Mouse (Mus musculus): Measurements from ENCODE around the gene Rec114. TPM values are rescaled to one million over a fixed set of nuclear protein-coding genes. Genes with fewer than 3 reads are reported as not detected.

Rec114 gene
- polyA plus RNA-seq, 1 experiment from 2014 or later: 25.9 TPM

GRCm38 (mm10) chr9:58722151-58722550, 21.6 kb downstream of the Rec114 start:
- Histone ChIP-seq H3K27ac (ENCODE audit: low read length) (no peak overlapping the region), H3K27me3 (ENCODE audit: control insufficient read depth, insufficient read depth, low read depth, low read length) (no peaks in the 10 kb centered on the region), H3K4me3 (ENCODE audit: low read depth, low read length) (no peak overlapping the region), H3K4me1 (ENCODE audit: control insufficient read depth, low read depth, low read length) (peaks cover 14% of the 10 kb centered on the region), H3K9ac (ENCODE audit: low read depth, low read length) (no peak overlapping the region), H3K4me2 (ENCODE audit: low read depth, low read length) (no peak overlapping the region), H3K36me3 (ENCODE audit: control insufficient read depth, insufficient read depth) (no peaks in the 10 kb centered on the region), H3K9me3 (replicated peaks; ENCODE audit: control insufficient read depth, low read length) (no peaks in the 10 kb centered on the region)
- ATAC-seq (ENCODE audit: low read depth): no peak
- whole genome bisulfite sequencing (ENCODE audit: insufficient replicate concordance): 69% methylated on average over 5 of the region's 5 CpGs

GRCm38 (mm10) chr9:58721021-58721420, 22.7 kb downstream of the Rec114 start:
- Histone ChIP-seq H3K27me3 (ENCODE audit: control insufficient read depth, insufficient read depth, low read depth, low read length) (no peaks in the 10 kb centered on the region), H3K9me3 (replicated peaks; ENCODE audit: control insufficient read depth, low read length) (no peaks in the 10 kb centered on the region), H3K4me3 (ENCODE audit: low read depth, low read length) (no peak overlapping the region), H3K9ac (ENCODE audit: low read depth, low read length) (no peak overlapping the region), H3K4me1 (ENCODE audit: control insufficient read depth, low read depth, low read length) (peaks cover 17% of the 10 kb centered on the region), H3K36me3 (ENCODE audit: control insufficient read depth, insufficient read depth) (no peaks in the 10 kb centered on the region), H3K4me2 (ENCODE audit: low read depth, low read length) (no peak overlapping the region), H3K27ac (ENCODE audit: low read length) (no peak overlapping the region)
- WGBS (ENCODE audit: insufficient replicate concordance): 42% methylated on average over 7 of the region's 7 CpGs
- no peak for ATAC-seq (ENCODE audit: low read depth)

GRCm38 (mm10) chr9:58720167-58720566, 23.6 kb downstream of the Rec114 start:
- ATAC-seq (ENCODE audit: low read depth): no peak
- Histone ChIP-seq H3K9me3 (replicated peaks; ENCODE audit: control insufficient read depth, low read length) (no peaks in the 10 kb centered on the region), H3K36me3 (ENCODE audit: control insufficient read depth, insufficient read depth) (no peaks in the 10 kb centered on the region), H3K4me2 (ENCODE audit: low read depth, low read length) (no peak overlapping the region), H3K4me3 (ENCODE audit: low read depth, low read length) (no peak overlapping the region), H3K27ac (ENCODE audit: low read length) (no peak overlapping the region), H3K27me3 (ENCODE audit: control insufficient read depth, insufficient read depth, low read depth, low read length) (no peaks in the 10 kb centered on the region), H3K9ac (ENCODE audit: low read depth, low read length) (no peak overlapping the region), H3K4me1 (ENCODE audit: control insufficient read depth, low read depth, low read length) (peaks cover 17% of the 10 kb centered on the region)
- 31% methylated on average over 4 of the region's 4 CpGs for WGBS (ENCODE audit: insufficient replicate concordance)

GRCm38 (mm10) chr9:58719471-58719870, 24.3 kb downstream of the Rec114 start:
- H3K9ac ChIP-seq (ENCODE audit: low read depth, low read length): no peak overlapping the region
- no peak overlapping the region for H3K4me3 ChIP-seq (ENCODE audit: low read depth, low read length)
- no peak overlapping the region for H3K4me2 ChIP-seq (ENCODE audit: low read depth, low read length)
- H3K27ac ChIP-seq (ENCODE audit: low read length): no peak overlapping the region
- peaks cover 17% of the 10 kb centered on the region for H3K4me1 ChIP-seq (ENCODE audit: control insufficient read depth, low read depth, low read length)
- WGBS (ENCODE audit: insufficient replicate concordance): 29% methylated on average over 5 of the region's 5 CpGs
- no peaks in the 10 kb centered on the region for H3K9me3 ChIP-seq (replicated peaks; ENCODE audit: control insufficient read depth, low read length)
- no peaks in the 10 kb centered on the region for H3K36me3 ChIP-seq (ENCODE audit: control insufficient read depth, insufficient read depth)
- no peak for ATAC-seq (ENCODE audit: low read depth)
- no peaks in the 10 kb centered on the region for H3K27me3 ChIP-seq (ENCODE audit: control insufficient read depth, insufficient read depth, low read depth, low read length)

GRCm38 (mm10) chr9:58718964-58719363, 24.8 kb downstream of the Rec114 start:
- H3K4me2 ChIP-seq (ENCODE audit: low read depth, low read length): no peak overlapping the region
- 7% methylated on average over 3 of the region's 3 CpGs for WGBS (ENCODE audit: insufficient replicate concordance)
- peak; percentile 69 for ATAC-seq (ENCODE audit: low read depth)
- no peak overlapping the region for H3K9ac ChIP-seq (ENCODE audit: low read depth, low read length)
- H3K27me3 ChIP-seq (ENCODE audit: control insufficient read depth, insufficient read depth, low read depth, low read length): no peaks in the 10 kb centered on the region
- H3K36me3 ChIP-seq (ENCODE audit: control insufficient read depth, insufficient read depth): no peaks in the 10 kb centered on the region
- no peak overlapping the region for H3K27ac ChIP-seq (ENCODE audit: low read length)
- H3K4me1 ChIP-seq (ENCODE audit: control insufficient read depth, low read depth, low read length): peaks cover 17% of the 10 kb centered on the region
- no peak overlapping the region for H3K4me3 ChIP-seq (ENCODE audit: low read depth, low read length)
- no peaks in the 10 kb centered on the region for H3K9me3 ChIP-seq (replicated peaks; ENCODE audit: control insufficient read depth, low read length)

GRCm38 (mm10) chr9:58716886-58717285, 26.9 kb downstream of the Rec114 start:
- H3K9ac ChIP-seq (ENCODE audit: low read depth, low read length): no peak overlapping the region
- H3K9me3 ChIP-seq (replicated peaks; ENCODE audit: control insufficient read depth, low read length): no peaks in the 10 kb centered on the region
- H3K4me1 ChIP-seq (ENCODE audit: control insufficient read depth, low read depth, low read length): peaks cover 17% of the 10 kb centered on the region
- ATAC-seq (ENCODE audit: low read depth): no peak
- 18% methylated on average over 2 of the region's 2 CpGs for WGBS (ENCODE audit: insufficient replicate concordance)
- no peak overlapping the region for H3K4me2 ChIP-seq (ENCODE audit: low read depth, low read length)
- H3K27ac ChIP-seq (ENCODE audit: low read length): no peak overlapping the region
- no peak overlapping the region for H3K4me3 ChIP-seq (ENCODE audit: low read depth, low read length)
- no peaks in the 10 kb centered on the region for H3K36me3 ChIP-seq (ENCODE audit: control insufficient read depth, insufficient read depth)
- no peaks in the 10 kb centered on the region for H3K27me3 ChIP-seq (ENCODE audit: control insufficient read depth, insufficient read depth, low read depth, low read length)

- Histone ChIP-seq H3K27me3 (ENCODE audit: control insufficient read depth, insufficient read depth, low read depth, low read length) (no peaks in the 10 kb centered on the region), H3K4me3 (ENCODE audit: low read depth, low read length) (no peak overlapping the region), H3K9me3 (replicated peaks; ENCODE audit: control insufficient read depth, low read length) (no peaks in the 10 kb centered on the region), H3K36me3 (ENCODE audit: control insufficient read depth, insufficient read depth) (no peaks in the 10 kb centered on the region), H3K4me2 (ENCODE audit: low read depth, low read length) (no peak overlapping the region), H3K9ac (ENCODE audit: low read depth, low read length) (no peak overlapping the region), H3K27ac (ENCODE audit: low read length) (no peak overlapping the region), H3K4me1 (ENCODE audit: control insufficient read depth, low read depth, low read length) (no peaks in the 10 kb centered on the region)
- no peak for ATAC-seq (ENCODE audit: low read depth)
- WGBS (ENCODE audit: insufficient replicate concordance): 68% methylated on average over 7 of the region's 7 CpGs
Observed at GRCm38 (mm10) chr9:58710642-58711041, 33.1 kb downstream of the Rec114 start.

- H3K4me3 ChIP-seq (ENCODE audit: low read depth, low read length): no peak overlapping the region
- ATAC-seq (ENCODE audit: low read depth): no peak
- no peak overlapping the region for H3K9ac ChIP-seq (ENCODE audit: low read depth, low read length)
- no peak overlapping the region for H3K4me2 ChIP-seq (ENCODE audit: low read depth, low read length)
- no peaks in the 10 kb centered on the region for H3K4me1 ChIP-seq (ENCODE audit: control insufficient read depth, low read depth, low read length)
- H3K9me3 ChIP-seq (replicated peaks; ENCODE audit: control insufficient read depth, low read length): no peaks in the 10 kb centered on the region
- WGBS (ENCODE audit: insufficient replicate concordance): 6% methylated on average over 2 of the region's 2 CpGs
- H3K27me3 ChIP-seq (ENCODE audit: control insufficient read depth, insufficient read depth, low read depth, low read length): no peaks in the 10 kb centered on the region
- no peak overlapping the region for H3K27ac ChIP-seq (ENCODE audit: low read length)
- no peaks in the 10 kb centered on the region for H3K36me3 ChIP-seq (ENCODE audit: control insufficient read depth, insufficient read depth)
Observed at GRCm38 (mm10) chr9:58709939-58710338, 33.8 kb downstream of the Rec114 start.

- no peak overlapping the region for H3K4me3 ChIP-seq (ENCODE audit: low read depth, low read length)
- no peak overlapping the region for H3K9ac ChIP-seq (ENCODE audit: low read depth, low read length)
- H3K27me3 ChIP-seq (ENCODE audit: control insufficient read depth, insufficient read depth, low read depth, low read length): no peaks in the 10 kb centered on the region
- 68% methylated on average over 11 of the region's 11 CpGs for WGBS (ENCODE audit: insufficient replicate concordance)
- ATAC-seq (ENCODE audit: low read depth): no peak
- no peaks in the 10 kb centered on the region for H3K4me1 ChIP-seq (ENCODE audit: control insufficient read depth, low read depth, low read length)
- no peaks in the 10 kb centered on the region for H3K36me3 ChIP-seq (ENCODE audit: control insufficient read depth, insufficient read depth)
- no peak overlapping the region for H3K27ac ChIP-seq (ENCODE audit: low read length)
- H3K9me3 ChIP-seq (replicated peaks; ENCODE audit: control insufficient read depth, low read length): no peaks in the 10 kb centered on the region
- no peak overlapping the region for H3K4me2 ChIP-seq (ENCODE audit: low read depth, low read length)
Observed at GRCm38 (mm10) chr9:58707796-58708195, 36.0 kb downstream of the Rec114 start.

Measured in liver, embryonic 16.5 days (tissue).